Mouse (Mus musculus): ENCODE results near the gene Nlgn1. TPM values are rescaled to one million over a fixed set of nuclear protein-coding genes. Genes with fewer than 3 reads are reported as not detected.

The Nlgn1 gene
- total RNA-seq, 2 experiments from 2014 or later: 0.07 to 0.08 TPM

DNA sequence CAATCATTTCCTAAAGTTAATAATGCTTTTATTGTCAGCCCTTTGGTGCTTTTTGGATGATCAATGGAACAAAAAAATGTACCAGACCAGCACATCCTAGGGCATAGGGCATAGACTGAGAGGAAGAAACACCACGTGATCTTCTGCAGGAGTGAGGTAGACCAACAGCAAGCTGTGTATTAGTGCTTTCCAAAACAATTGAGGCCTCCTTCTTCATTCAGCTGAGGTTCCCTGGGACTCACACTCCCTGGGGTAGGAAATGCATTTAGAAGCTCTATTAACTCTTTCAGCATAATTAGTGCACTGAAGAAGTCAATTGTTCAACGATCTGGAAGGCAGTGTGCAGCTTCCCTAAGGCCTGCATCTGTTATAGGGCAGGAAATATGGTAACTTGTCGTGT, 226.7 kb downstream of the Nlgn1 start:
- intact Hi-C loops (cut with DNase I): no loop called here

DNA sequence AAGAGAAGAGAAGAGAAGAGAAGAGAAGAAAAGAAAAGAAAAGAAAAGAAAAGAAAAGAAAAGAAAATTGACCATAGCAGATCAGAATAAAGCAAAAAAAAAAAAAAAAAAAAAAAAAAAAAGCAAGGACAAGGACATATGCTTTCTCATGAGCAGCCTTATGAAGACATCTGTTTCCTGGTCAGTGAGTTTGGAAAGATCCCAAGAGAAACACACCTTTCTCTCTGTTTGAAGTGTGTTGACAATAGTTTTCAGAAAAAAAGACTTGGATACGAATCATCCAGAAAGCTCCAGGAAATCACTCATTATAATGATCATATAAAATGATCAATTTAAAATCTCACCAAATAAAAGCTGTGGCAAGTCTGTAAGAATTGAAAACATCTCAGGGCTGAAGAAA, 230.0 kb downstream of the Nlgn1 start:
- DNase-seq: no peak
- intact Hi-C loops (cut with DNase I): no loop called here

More for the DNA sequence above, 226.7 kb downstream of the Nlgn1 start:
- DNase-seq: no peak

DNA sequence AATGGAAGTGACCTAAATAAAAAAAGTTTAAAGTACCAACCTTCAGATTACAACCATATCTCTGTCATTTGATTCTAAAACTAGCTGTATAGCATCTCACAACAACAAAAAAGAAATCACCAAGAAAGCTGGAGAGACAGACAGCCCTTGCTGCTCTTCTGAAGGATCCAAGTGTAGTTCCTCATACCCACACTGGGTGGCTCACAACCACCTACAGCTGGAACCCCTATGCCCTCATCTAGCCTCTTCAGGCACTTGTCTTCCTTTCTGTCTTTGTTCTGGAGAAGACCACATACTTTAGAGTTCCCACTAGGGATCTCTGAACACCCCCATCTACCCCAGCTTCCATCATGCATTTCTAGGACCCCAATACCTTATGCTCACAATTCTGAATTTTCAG, 236.7 kb downstream of the Nlgn1 start:
- DNase-seq: no peak
- intact Hi-C loops (cut with DNase I): no loop called here

DNA sequence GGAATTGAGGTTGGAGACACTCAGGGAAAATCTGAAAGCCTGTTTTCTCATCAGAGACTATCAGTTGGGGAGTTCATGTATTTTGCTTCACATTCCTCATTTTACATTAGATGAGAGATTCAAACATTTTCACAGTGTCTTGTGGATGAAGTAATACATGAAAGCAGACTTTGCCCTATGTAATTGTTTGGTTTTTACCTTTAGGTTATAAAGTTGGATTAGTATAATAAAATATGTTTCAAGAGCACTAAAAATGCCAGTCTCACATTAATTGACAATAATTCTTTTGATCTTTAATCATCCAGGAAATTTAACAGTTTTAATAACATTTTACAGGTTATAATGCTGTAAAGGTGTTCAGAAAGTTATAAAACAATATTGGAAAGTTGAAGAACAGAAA, 262.9 kb downstream of the Nlgn1 start:
- intact Hi-C loops (cut with DNase I): no loop called here
- no peak for DNase-seq

DNA sequence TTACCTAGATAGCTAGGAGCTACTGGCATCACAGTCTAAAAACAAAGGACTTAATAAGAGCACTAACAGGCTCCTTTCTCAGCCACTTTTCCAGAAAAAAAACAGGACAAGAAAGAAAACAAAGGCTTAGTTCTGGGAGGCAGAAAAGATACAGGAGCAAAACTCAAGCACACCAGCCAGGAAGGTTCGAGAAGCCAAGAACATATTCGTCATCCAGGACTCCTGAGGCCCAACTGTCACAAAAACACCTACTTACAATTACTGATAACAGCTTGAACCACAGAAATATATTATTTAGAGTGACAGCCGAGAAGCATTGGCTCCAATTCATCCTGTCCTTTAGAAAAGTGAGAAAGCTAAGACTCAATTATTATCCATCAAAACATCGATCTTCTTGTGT, 281.5 kb downstream of the Nlgn1 start:
- no peak for DNase-seq
- intact Hi-C loops (cut with DNase I): no loop called here

DNA sequence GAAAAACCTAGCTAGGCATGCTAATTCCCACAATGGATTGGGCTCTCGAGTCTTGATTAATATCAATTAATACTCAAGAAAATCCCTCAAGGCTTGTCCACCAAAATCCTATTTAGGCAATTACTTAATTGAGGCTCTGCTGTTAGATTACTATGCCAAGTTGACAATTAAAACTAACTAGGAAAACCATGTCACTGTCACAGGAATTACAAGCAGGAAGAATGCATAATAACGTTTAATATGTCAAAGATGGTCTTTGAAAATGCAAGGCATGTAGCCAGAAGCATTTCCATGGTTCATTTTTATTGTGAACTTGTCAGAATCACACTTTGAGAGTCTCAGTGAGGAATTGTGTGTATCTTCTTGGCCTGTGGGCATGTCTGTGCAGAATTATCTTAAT, 289.3 kb downstream of the Nlgn1 start:
- intact Hi-C loops (cut with DNase I): no loop called here

DNA sequence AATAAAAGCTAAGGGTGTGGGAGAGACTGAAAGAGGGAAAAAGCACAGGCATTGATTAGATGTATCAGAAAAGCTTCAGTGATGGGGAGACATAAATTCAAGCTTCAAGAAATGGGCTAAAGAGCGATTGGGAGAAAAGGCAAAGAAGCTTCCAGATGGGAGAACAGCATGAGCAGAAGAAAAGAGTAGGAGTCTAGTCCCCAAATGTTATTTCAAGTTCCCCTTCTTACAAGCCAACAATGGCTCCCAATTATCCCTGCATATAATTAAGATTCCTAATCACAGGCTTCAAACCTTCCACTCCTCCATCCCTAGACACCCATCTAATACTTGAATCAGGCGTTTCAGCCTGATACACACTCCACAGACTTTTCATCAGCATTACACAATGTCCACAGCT, 292.6 kb downstream of the Nlgn1 start:
- intact Hi-C loops (cut with DNase I): no loop called here

More for the DNA sequence above, 289.3 kb downstream of the Nlgn1 start:
- DNase-seq: no peak

DNA sequence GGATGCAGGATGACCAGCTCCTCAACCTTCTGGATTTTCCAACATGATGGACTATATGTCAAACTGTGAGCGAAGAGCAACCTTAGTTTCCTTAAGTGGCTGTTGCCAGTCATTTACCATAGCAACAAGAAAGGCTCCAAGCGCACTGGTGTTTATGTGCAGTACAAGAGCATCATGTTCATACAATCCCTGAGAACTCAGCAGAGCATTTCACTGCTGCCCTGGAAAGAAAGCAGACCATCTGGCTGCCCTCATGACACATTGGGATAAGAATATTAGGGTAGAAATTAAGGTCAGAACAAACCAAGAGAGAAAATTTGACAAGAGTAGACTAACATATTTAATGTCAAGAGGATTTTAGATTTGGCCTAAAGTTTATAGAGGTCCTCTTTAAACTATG, 306.2 kb downstream of the Nlgn1 start:
- intact Hi-C loops (cut with DNase I): no loop called here
- no peak for DNase-seq

More for the DNA sequence above, 292.6 kb downstream of the Nlgn1 start:
- no peak for DNase-seq

DNA sequence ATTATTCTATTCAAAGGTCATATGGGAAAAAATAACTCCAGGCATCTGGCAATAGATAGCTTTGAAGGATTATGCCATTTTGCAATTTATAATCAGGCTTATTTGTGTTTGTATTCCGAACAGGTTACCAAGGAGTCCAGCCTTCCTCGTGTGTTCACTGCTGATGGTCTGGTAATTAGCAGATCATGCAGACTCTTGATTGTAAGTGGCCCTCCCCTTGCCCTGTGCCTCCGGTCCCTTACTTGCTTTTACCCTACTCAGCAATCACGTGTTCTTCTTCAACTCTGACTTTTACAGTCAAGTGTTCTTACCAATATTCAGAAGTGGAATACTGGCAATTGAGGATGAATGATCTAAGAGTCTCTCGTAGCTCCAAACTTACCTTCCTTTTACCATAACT, 309.0 kb downstream of the Nlgn1 start:
- no peak for DNase-seq
- intact Hi-C loops (cut with DNase I): no loop called here

DNA sequence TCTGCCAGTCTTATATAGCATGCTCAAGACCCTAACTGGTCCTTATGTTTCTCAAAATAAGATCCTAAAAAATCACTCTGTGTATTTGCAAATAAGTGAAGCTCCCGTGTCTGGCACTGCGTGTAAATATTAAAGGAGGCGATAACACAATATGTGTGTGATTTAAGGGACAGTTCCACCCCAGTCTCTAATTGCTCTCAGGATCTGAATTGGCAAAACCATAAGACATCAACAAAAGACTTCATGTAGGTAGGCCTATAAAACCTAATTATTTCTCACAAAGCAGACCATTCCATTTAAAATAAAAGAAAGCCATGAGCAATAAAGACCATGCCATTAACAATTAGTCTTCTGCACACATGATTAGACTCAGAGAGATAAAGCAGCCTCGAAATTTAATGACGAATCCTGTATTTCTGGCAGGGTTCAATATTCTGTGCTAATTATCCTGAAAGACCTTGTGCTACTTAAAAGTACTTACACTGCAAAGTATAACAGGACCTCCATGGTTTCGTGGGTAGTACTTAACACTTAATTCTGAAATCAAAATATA, 310.6 kb downstream of the Nlgn1 start:
- intact Hi-C loops (cut with DNase I): no loop called here

DNA sequence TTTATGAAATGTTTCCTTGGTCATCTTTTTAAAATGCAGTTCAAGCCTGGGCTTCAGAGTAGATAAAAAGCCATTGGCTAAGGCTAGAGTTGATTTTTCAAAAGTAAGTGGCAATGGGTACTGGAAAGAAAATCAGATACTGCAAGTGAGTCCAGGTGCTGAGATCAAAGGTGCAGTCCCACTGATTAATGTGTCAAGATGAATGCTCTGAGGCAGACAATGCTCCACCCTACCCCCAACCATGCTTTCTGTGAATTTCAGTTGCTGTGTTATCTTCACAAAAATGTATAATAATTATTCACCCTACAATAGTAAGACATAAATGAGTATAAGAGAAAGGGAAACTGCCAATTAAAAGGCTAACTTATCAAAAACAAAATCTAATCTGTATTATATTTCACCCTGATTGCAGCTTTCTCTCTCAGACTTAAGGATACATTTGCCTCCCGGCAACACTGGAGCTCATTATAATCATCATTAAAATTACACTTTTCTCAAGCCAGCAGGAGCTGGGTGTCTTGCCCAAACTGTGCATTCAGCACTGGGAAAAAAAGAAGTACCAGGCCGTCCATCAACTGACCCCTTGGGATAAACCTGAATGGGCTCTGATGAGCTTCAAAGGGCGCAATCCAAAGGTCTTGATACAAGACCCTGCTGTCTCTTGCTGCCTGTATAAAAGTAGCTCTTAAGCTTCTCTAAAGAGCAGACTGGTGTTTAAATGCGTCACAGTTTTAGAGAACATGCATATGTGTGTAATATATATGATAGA, 320.8 kb downstream of the Nlgn1 start:
- intact Hi-C loops (cut with DNase I): no loop called here
- no peak for DNase-seq

More for the DNA sequence above, 310.6 kb downstream of the Nlgn1 start:
- DNase-seq: no peak

DNA sequence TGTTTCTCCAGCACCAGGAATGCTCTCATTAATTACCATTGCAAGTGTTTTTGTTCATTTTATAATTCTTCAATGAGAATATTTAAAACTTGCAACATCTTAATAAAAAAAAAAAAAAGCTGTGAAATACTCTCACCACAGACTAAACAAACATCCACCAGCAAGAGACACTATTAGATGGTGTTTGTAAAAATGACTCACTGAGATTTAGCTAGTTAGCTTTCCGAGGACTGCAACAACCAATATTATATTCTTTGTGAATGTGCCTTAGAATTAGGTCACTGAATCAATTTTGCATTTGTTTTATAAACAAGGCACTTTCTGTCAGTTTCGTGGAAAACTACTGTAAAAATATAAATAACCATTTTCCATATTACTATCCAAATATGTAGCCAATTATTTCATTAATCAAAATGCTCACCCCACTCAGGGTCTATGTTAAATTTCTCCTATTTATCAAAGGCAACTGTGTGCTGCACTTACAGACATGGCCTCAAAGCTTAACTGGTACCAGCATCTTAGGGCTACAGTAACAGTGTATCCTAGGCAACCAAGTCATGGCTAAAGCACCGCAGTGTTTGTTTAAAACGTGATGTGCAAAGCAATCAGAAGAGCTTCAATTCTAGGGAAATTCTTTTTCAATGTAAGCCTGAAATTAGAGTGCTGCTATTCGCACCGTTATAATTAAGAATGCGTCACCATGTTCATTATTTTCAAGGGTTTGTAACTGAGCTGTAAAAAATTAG, 329.2 kb downstream of the Nlgn1 start:
- intact Hi-C loops (cut with DNase I): no loop called here
- no peak for DNase-seq

DNA sequence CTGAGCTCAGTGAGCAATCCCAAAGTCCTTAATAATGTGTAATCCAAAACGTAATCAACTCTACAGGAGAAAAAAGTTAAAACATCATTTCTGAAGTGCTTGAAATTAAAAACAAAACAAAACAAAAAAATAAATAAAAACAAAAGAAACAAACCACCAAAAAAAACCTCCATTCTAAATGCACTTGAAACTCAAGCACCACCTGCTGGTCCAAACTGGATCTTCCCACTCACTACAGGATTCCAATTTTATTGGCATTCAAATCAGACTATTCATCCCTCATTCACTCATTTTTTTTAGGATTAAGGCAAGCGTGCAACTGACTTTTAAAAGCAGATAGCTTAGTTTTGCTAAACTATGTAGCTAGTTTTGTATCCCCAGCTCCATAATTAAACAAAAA, 329.9 kb downstream of the Nlgn1 start:
- intact Hi-C loops (cut with DNase I): no loop called here
- DNase-seq: no peak

DNA sequence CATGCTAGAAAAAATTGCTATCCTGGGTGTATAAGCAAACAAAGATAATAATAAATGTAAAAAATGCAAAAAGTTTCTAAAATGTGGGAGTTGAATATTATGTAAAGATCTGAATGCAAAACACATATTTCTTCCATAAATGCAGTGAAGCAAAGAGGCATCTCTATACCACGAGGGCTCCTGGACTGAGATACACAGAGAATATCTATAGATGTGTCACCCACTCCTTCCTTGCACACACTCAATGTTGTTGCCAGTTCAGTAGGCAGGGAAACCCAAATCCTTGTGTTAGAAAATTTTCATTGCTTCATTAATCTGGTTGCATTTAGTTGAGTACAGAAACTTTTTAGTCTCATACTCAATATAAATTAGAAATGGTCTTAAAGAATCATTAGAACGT, 364.7 kb downstream of the Nlgn1 start:
- no peak for DNase-seq
- intact Hi-C loops (cut with DNase I): no loop called here

DNA sequence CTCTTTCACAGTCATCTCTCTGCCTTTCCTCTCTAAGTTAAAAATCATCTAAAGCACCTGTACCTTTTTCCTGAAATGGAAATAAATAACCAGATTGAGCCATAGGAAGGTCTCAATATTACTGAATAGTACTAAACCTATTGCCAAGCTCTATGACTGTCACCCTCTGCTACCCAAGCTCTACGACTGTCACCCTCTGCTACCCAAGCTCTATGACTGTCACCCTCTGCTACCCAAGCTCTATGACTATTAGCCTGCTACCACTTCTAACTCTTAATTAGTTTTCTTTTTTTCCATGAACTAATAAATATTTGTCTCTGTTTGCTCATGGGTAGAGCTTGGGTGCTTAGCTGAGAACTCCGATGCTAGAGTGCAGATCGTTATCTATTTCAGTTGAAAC, 368.0 kb downstream of the Nlgn1 start:
- intact Hi-C loops (cut with DNase I): no loop called here

DNA sequence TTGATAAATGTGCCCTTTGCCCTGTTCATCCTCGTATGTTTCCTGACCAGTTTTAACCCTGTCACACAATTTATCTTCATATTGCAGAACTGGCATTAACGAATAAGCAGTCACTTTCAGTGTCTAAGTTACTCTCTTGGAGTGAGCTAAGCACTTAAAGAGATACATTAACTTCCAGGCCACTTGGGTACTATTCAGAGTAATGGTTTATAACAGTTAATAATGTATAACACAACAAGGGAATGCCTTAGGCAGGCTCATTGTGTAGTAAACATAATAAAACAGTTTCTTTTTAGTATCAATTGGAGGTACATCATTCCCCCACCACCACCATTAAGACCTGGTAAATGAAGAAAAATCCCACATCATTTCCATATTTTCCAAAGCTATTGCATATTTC, 368.7 kb downstream of the Nlgn1 start:
- DNase-seq: no peak
- intact Hi-C loops (cut with DNase I): no loop called here

More for the DNA sequence above, 368.0 kb downstream of the Nlgn1 start:
- DNase-seq: no peak

DNA sequence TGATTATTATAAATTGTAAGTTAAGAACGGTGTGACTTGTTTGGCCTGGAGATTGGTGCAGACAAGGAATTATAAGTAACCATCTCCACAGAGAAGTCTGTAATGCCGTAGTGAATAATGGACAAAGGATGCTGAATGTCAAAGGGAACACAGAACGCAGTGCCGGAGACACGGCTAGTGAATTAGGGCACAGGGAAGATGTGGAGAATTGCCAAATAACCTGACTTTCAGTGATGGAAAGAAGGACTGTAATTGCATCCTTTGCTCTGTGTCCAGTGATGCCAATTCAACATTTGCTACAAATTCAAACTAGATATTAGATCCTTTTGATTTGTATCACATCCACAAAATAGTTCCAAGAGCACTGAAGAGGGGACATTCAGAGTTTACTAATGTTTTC, 415.7 kb downstream of the Nlgn1 start:
- no peak for DNase-seq
- intact Hi-C loops (cut with DNase I): no loop called here

DNA sequence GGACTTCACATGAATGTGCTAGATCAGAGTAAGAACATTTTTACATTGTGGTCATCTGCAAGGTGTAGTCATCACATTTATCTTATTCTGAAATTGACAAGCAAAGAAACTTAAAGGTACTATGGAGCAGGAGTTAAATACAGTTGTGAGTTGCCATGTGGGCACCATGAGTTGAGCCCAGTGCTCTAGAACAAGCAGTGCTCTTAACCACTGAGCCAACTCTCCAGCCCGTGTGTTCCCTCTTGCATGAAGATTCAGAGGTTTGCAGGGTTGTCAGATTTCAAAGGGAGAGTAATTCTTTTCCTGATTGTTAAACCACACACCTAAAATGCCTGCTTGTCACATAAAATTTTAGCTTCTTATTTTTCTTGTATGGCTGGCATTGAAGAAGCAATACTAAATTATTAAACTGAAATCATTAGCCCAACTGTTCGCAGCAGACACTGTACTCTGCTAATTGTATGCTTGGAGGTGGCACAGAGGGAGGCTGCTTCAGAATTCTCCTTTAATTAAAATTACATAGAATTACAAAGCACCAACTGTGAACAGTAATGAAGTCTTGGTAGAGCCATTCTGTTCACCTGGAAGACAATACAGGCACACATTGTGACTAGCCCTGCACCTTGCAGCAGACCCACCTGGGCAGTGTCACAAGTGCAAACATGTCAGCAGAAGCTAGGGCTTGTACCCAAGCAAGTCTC, 417.7 kb downstream of the Nlgn1 start:
- intact Hi-C loops (cut with DNase I): no loop called here
- DNase-seq: no peak

DNA sequence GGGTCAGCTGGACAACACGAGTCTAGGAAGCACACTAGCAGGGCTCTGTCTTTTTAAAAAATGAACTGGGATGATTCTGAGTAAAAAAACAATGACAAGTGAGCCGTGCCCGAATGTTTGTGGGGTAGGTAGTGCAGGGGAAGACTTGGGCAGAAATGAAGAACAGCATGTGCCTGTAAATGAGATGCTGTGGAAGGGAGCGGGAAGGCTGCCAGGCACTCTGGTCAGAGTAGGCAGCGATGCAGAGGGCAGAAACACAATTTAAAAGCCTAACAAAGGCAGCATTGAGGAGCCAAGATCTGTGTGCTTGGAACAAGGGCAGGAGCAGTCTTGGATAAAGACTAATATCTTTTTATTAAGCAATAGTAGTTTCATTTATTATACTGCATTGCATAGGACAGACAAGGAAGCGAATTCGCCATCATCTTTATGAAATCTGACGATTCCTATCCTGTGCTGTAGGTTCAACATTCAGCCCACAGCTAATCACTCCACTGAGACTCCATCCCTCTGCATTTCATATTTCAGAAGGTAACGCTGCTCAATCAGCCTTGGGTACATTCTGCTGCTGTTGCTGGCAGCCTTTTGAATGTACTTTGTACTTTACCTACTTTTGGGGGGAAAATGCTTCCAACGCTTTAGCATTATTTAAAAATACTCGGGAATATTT, 429.0 kb downstream of the Nlgn1 start:
- DNase-seq: no peak
- intact Hi-C loops (cut with DNase I): no loop called here

DNA sequence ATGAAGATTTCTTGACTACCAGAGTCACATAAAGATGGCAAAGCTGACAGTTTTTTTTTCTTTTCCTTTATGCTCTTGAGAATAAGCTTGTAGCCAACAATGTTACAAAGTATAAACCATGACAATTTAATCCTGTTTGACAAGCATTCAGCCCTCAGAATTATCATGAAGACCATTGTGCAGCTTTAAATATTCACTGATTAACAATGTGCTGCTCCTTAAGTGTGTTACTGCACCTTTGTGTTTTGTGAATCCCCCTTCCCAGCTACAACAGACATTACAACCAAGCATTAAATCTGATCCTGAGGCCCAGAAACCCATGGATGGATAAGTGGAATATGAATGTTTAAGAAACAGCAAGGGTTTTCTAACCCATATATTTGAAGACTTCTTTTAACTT, 434.8 kb downstream of the Nlgn1 start:
- intact Hi-C loops (cut with DNase I): no loop called here
- DNase-seq: no peak

DNA sequence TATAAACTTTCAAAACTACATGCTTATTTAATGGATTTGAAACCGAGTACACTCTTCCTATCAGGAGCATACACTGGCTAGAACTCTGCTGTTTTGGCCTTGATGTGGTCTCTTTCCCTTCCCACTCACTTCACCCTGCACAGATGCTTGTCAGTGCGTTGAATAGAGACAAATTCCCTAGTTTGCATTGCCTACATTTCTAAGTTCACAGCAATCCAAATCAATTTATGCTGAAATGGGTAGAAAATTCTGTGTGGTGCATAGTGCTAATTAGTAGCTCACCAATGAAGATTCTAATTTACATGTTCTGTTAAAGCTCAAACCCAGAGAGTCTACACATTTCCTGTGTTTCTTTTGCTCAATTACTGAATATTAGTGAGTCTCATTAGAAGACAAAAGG, 447.5 kb downstream of the Nlgn1 start:
- intact Hi-C loops (cut with DNase I): no loop called here
- DNase-seq: no peak

Measured in gastrocnemius, postnatal 36 days (tissue).